Mouse (Mus musculus): ENCODE data around the gene Tmprss9. TPM values are rescaled to one million over a fixed set of nuclear protein-coding genes. Genes with fewer than 3 reads are reported as not detected.
A peak's percentile ranks its signal among the peaks of the same experiment; 100 is the strongest.
"Not testable (repeated sequence)": the region's sequence is repeated elsewhere in the genome, so short reads cannot be mapped to it uniquely, and the experiment has no call there.

Tmprss9 gene
- not detected for total RNA-seq (2021)
- long read RNA-seq, experiment 1, partial matches to known transcripts = 0 of 3 reads
- long read RNA-seq, experiment 1, other reads (novel, unspliced or antisense) = 3 of 3 reads
- long read RNA-seq, experiment 2, partial matches to known transcripts = 0 of 1 reads
- long read RNA-seq, experiment 2, other reads (novel, unspliced or antisense) = 1 of 1 reads

- no peak for DNase-seq (ENCODE audit: low spot score in 2 of 2)
These were observed at the start of gene Tmprss9 for GRCm38 (mm10) chr10:80871581-80871980. TSS of gene Tmprss9 (plus strand) at chr10:80871848.

DNA sequence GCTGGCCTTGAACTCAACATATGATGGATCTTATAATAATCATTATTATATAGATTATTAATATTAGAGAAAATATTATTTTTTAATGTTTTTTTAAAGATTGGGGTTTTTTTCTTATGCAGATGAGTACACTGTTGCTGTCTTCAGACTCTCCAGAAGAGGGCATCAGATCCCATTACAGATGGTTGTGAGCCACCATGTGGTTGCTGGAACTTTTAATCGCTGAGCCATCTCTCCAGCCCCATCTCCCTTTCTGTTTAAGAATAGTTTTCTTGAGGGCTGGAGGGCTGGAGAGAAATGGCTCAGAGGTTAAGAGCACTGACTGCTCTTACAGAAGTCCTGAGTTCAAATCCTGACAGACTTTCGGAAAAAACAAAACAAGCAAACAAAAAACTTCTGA, 49.7 kb upstream of the Tmprss9 start:
- no peak for DNase-seq (ENCODE audit: low spot score in 2 of 2)

DNA sequence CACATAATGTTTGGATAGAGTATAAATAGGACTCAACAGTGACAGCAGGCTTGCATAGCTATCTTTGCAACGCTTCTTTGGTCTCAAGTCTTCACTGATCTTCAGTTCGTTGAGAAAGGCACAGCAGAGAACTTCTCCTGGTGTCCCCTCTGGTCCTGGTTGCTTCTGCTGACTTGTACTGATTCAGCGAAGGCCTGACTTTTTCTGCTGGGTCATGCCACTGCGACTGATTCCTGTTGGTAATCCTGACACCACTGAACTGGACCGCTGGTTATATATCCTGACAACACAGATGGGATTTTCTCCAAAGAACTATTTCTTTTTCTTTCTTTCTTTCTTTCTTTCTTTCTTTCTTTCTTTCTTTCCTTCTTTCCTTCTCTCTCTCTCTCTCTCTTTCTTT, 49.1 kb upstream of the Tmprss9 start:
- DNase-seq (ENCODE audit: low spot score in 2 of 2) = no peak

DNA sequence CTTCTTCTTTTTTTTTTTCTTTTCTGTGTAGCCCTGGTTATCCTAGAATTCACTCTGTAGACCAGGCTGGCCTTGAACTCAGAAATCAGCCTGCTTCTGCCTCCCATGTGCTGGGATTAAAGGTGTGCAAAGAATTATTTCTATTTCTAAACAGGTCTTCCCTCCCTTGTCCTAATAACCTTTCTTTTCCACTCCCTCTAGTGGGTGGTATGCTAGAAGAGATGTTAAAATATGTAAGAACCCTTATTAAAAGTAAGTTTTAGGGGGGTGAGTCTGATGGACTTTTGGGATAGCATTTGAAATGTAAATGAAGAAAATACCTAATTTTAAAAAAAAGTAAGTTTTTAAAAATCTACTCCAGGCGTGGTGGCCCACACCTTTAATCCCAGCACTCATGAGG, 48.3 kb upstream of the Tmprss9 start:
- DNase-seq (ENCODE audit: low spot score in 2 of 2) = no peak

GRCm38 (mm10) chr10:80823847-80824643, 47.6 kb upstream of the Tmprss9 start:
- DNase-seq (ENCODE audit: low spot score in 2 of 2) = no peak

DNA sequence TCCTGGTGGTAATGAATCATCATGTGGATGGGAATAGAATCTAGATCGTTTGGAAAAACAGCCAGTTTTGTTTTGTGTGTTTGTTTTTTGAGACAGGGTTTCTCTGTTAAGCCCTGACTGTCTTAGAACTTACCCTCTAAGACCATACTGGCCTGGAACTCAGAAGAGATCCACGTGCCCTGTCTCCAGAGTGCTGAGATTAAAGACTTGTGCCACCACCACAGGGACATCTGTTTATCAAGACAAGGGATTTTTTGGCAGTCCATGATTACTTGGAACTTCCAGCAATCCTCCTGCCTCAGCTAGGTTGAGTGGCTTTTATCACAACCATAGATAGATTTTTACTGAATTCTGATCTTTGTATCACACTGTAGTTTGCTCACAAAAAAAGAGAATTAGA, 46.8 kb upstream of the Tmprss9 start:
- DNase-seq (ENCODE audit: low spot score in 2 of 2) = no peak

GRCm38 (mm10) chr10:80826151-80827062, 45.2 kb upstream of the Tmprss9 start, which contains the start of gene Oaz1:
TSS of gene Oaz1 (plus strand) at chr10:80826656.
- DNase-seq (ENCODE audit: low spot score in 2 of 2) = peak; percentile 95 to 96

DNA sequence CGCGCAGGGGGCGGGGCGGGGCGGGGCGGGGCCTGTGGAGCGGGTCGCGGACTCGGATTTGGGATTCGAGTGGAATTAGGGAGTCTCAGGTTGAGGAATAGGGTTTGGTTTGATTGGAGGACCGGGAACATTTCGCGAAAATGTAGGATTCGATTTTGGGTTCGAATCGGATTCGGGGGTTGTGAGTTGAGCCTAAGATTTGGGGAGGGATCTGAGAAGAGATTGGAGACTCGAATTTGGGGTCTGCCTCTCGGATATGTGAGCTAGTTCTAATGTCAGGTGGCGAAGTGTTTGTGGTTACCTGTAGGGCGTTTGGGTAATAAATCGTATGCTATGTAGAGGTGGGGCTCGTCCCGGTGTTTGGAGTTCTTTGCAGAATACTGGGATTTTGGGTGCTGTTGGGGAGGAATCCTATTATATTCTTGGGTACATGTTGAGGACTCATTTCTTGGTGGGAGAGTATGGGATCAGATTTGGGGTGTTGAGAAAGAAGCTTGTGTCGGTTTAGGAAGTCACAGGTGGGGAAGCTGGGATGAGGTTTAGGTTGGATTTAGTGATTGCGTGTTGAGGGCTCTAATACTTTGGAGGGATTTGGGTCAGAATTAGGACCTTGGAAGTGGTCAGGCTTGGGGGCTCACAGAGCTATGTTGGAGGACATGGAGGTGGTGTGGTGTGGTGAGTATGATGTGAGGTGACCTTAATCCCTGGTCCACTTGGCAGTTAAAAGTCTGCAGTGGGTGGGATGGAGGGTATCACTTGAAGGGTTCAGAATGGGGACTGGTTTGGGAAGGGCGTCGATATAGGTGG, 44.4 kb upstream of the Tmprss9 start:
- DNase-seq (ENCODE audit: low spot score in 2 of 2) = no peak

DNA sequence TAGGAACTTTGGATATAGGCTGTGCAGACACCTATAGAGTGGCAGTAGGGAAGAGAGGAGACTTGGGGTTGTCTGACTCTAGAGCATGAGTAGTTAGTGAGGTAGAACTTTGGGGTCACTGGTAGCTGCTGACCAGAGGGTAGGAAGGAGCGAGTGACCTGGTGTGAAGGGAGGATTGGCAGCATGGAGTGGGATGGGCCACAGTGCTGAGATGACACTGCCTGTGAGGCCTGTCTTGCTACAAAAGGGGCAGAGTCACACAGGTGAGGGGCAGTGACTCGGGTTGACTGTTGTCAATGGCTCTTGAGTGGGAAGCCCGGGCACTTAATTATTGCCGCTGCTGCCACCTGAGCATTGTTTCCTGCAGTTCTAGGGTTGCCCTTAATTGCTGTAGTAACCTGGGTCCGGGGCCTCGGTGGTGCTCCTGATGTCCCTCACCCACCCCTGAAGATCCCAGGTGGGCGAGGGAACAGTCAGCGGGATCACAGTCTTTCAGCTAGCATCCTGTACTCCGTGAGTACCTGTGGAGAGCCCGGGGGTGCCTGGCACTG, 43.7 kb upstream of the Tmprss9 start:
- no peak for DNase-seq (ENCODE audit: low spot score in 2 of 2)

DNA sequence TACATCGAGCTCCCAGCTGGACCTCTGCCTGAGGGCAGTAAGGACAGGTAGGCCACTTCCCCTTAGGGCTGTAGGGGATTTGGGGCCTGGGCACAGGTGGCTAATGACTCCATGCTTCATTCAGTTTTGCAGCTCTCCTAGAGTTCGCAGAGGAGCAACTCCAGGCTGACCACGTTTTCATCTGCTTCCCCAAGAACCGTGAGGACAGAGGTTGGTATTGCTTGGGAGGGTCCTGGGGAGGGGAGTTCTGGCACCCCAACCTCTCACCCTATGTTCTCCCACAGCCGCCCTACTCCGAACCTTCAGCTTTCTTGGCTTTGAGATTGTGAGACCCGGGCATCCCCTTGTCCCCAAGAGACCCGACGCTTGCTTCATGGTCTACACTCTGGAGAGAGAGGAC, 43.1 kb upstream of the Tmprss9 start:
- DNase-seq (ENCODE audit: low spot score in 2 of 2) = not testable (repeated sequence)

DNA sequence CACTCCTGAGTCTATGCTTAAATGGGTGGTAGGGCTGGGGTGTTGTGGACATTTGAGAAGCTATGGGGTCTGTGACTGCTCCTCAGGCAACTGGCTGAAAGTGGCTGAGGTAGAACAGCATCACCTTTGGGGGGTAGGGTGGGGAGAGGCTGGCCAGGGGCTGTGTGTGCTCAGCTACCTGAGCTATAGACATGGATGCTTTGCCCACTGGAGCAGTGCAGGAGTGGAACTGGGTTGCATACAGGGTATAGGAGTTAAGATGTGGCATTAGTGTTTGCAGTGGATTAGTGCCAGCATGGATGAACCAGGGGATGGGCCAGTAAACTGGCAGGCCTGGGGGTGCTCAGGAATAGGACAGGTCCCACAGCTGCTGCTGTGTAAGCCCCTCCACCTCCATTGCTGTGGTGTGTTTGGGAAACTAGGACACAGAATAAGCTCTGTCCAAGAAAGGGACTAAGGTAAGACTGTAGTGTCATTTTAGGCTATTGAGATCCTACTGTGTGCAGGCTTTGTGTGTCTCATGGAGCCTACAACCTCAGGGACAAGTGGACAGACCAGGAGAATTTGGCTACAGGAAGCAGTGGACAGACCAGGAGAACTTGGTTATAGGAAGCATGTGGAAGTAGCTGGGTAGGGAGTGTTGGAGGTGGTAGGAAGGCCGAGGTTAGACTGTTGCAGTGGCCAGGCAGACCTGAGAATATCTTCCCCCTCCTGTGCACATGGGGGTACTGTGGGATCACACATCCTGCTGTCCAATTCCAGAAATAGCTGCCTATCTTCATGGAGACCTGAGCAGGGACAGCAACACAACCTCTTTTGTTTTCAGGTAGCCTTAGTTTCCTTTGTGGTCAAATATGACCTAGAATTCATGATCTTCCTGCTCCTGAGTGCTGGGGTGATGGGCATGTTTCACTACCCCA, 42.0 kb upstream of the Tmprss9 start:
- DNase-seq (ENCODE audit: low spot score in 2 of 2) = no peak

GRCm38 (mm10) chr10:80831136-80831535, 40.5 kb upstream of the Tmprss9 start:
- peak in 1 of 2 experiments; percentile 50 for DNase-seq (ENCODE audit: low spot score in 2 of 2)

- no peak for DNase-seq (ENCODE audit: low spot score in 2 of 2)
These were observed 38.8 kb upstream of the Tmprss9 start for GRCm38 (mm10) chr10:80832818-80833217.

DNA sequence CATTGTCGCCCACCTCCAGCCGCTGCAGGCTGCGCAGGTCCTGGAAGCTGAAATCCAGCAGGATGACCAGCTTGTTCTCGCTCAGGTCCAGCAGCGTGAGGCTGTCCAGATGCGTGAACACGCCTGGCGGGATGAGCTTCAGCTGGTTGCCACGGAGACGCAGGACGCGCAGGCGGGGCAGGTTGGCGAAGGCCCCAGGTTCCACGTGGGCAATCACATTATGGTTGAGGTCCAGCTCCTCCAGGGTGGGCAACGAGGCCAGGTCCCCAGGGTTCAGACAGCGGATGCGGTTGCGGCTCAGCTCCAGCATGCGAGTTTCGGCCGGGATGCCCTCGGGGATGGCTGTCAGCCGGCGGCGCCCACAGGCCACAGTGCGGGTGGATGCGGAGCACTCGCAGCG, 36.0 kb upstream of the Tmprss9 start:
- no peak for DNase-seq (ENCODE audit: low spot score in 2 of 2)

DNA sequence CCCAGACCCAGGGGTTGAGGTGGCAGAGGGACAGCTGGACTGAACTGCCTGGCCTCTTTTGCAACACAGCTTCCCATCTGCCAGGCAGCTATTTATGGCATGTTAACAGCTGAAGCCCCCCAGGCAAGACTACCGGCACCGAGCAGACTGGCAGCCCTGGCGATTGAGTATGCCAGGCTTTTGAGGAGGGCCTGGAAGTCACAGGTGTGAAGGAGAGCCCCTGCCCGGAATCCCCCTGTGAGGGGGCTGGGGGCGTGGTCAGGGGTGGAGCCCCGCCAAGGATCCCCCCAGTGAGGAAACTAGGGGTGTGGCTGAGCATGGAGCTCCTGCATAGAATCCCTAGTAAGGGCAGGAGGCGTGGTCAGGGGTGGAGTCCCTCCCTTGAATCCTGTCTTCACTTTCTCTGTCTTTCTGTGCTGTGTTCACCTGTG, 34.7 kb upstream of the Tmprss9 start:
- DNase-seq (ENCODE audit: low spot score in 2 of 2) = no peak

GRCm38 (mm10) chr10:80837827-80838226, 33.8 kb upstream of the Tmprss9 start:
- DNase-seq (ENCODE audit: low spot score in 2 of 2) = no peak

DNA sequence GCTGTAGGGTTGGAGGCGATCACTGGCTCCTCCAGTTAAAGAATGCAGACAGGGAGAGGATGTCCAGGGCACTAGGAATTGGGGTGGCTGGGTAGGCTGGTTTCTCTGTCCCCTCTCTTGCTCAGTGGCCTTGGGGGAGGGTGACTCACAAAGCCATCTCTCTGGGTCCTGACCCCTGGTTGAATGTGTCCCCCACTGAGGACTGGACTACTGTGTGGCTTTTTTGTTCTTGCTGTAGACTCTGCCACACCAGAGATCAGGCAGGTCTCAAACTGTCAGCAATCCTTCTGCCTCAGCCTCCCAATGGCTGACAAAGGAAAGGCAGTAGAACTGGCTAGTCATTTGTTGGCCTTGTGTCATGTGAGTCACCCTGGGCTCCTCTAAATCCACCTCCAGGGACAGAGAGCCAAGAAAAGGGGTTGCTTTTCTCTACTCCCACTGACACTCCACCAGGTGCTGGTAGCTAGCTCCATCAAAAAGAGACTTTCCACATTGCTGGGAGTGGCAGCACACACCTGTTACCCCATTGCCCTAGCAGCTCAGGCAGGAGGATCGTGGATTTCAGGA, 33.2 kb upstream of the Tmprss9 start:
- DNase-seq (ENCODE audit: low spot score in 2 of 2) = no peak

DNA sequence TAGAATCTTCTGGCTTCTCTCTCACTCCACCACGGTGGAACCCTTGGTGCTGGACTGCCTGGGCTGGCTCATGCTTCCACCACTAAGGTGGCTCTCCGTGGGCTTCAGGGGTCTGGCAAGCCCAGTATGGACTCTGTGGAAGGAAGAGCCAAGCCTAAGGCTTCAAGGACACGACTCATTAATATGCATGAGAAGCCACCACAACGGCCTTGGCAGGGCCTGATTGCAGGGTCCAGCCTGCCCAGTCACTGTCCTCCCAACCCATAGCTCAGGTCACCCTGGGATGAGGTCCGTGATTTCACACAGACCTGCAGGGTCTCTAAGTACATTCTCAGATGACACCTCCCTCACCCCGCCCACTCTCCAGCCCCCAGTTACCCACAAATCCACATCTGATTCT, 31.8 kb upstream of the Tmprss9 start:
- no peak for DNase-seq (ENCODE audit: low spot score in 2 of 2)

DNA sequence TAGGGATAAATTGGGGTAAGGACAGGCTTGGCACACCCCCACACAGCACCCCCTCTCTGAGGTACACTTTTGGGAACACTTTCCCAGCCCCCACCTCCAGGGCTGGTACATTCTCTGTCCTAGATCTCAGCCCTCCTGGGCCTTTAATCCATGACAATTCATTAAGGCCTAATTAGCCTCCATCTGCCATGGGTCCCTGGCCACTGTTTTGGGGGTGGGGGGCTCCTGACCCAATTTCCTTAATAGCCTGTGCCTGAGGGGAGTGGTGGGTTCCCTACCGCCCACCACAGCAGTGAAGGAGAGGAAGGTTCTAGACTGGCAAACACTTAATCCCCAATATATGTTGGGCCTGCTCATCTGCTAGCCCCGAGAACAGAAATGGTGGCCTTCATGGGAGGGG, 30.0 kb upstream of the Tmprss9 start:
- no peak for DNase-seq (ENCODE audit: low spot score in 2 of 2)

All from adrenal gland, postnatal 4 days (tissue).